Mouse (Mus musculus): ENCODE data around the gene Tbx21. TPM values are rescaled to one million over a fixed set of nuclear protein-coding genes. Genes with fewer than 3 reads are reported as not detected.

Gene Tbx21
- polyA plus RNA-seq, 1 experiment from 2014 or later: not detected

DNA sequence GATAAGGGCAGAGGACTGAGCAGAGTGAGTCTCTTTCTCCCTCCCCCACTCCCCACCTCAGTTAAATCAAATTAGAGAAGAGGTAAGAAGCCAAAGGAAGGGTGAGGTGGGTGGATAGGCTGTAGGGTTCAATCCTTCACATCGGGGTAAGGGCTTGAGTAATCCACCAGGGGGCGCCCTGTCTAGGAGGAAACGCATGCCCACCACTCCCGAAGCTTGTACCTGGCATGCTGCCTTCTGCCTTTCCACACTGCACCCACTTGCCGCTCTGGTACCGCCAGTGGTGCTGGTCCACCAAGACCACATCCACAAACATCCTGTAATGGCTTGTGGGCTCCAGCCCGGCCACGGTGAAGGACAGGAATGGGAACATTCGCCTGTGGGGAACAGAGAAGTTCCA is 13.4 kb downstream of the Tbx21 start:
- Histone ChIP-seq H3K36me3 (ENCODE audit: insufficient read depth, low read length) (no peaks in the 10 kb centered on the region), H3K4me2 (ENCODE audit: low read length) (no peak overlapping the region), H3K4me3 (replicated peaks; ENCODE audit: low read depth, low read length) (no peak overlapping the region), H3K9me3 (replicated peaks; ENCODE audit: low read length) (no peaks in the 10 kb centered on the region), H3K9ac (ENCODE audit: low read depth, low read length) (no peak overlapping the region), H3K27ac (no peak overlapping the region), H3K27me3 (ENCODE audit: insufficient read depth, low read length) (0 out of 2 replicates have a peak, but pooled peaks cover 4% of the 10 kb centered on the region), H3K4me1 (replicated peaks; ENCODE audit: insufficient read depth, low read length) (no peaks in the 10 kb centered on the region)
- TF ChIP-seq CTCF (IDR thresholded peaks at IDR 0.05; ENCODE audit: low read depth): peak; percentile 85
- no peak for ATAC-seq (replicated peaks; ENCODE audit: low FRiP score, low read depth)
- WGBS: 17% methylated on average over 9 of the region's 9 CpGs
- peak; percentile 81 for DNase-seq (ENCODE audit: low spot score)

- Histone ChIP-seq H3K9me3 (replicated peaks; ENCODE audit: low read length) (no peaks in the 10 kb centered on the region), H3K4me3 (replicated peaks; ENCODE audit: low read depth, low read length) (no peak overlapping the region), H3K4me1 (replicated peaks; ENCODE audit: insufficient read depth, low read length) (no peaks in the 10 kb centered on the region), H3K9ac (ENCODE audit: low read depth, low read length) (no peak overlapping the region), H3K36me3 (ENCODE audit: insufficient read depth, low read length) (no peaks in the 10 kb centered on the region), H3K27me3 (ENCODE audit: insufficient read depth, low read length) (0 out of 2 replicates have a peak, but pooled peaks cover 4% of the 10 kb centered on the region), H3K27ac (no peak overlapping the region), H3K4me2 (ENCODE audit: low read length) (peak overlapping the region; percentile 33; the same call in 1 of the 2 replicates)
- WGBS: 13% methylated on average over 18 of the region's 18 CpGs
- DNase-seq (ENCODE audit: low spot score): no peak
- ATAC-seq (replicated peaks; ENCODE audit: low FRiP score, low read depth): no peak
- no peak for TF ChIP-seq CTCF (IDR thresholded peaks at IDR 0.05; ENCODE audit: low read depth)
These were observed 16.3 kb downstream of the Tbx21 start for GRCm38 (mm10) chr11:97098791-97099190.

DNA sequence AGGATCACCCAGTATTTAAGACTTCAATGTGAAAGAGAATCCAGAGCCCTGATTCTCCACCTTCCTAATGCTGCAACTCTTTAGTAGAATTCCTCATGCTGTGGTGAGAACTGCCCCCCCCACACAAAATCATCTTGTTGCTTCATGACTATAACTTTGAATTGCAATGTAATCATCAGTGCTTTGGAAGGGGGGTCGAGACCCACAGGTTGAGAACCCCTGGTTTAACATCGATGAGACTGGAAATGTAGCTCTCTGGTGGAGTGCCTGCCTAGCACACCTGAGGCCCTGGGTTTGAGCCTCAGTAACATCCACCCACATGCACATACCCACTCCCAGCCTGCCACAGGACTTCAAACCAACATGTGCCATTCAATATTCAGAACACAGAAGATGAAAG is 20.5 kb downstream of the Tbx21 start:
- no peak for TF ChIP-seq CTCF (IDR thresholded peaks at IDR 0.05; ENCODE audit: low read depth)
- 0 out of 2 replicates have a peak, but pooled peaks cover 4% of the 10 kb centered on the region for H3K27me3 ChIP-seq (ENCODE audit: insufficient read depth, low read length)
- DNase-seq (ENCODE audit: low spot score) (no peak), ATAC-seq (replicated peaks; ENCODE audit: low FRiP score, low read depth) (no peak)
- H3K9me3 ChIP-seq (replicated peaks; ENCODE audit: low read length): no peaks in the 10 kb centered on the region
- no peak overlapping the region for H3K27ac ChIP-seq
- no peak overlapping the region for H3K4me2 ChIP-seq (ENCODE audit: low read length)
- no peaks in the 10 kb centered on the region for H3K36me3 ChIP-seq (ENCODE audit: insufficient read depth, low read length)
- no peak overlapping the region for H3K4me3 ChIP-seq (replicated peaks; ENCODE audit: low read depth, low read length)
- 59% methylated on average over 2 of the region's 2 CpGs for WGBS
- no peaks in the 10 kb centered on the region for H3K4me1 ChIP-seq (replicated peaks; ENCODE audit: insufficient read depth, low read length)
- no peak overlapping the region for H3K9ac ChIP-seq (ENCODE audit: low read depth, low read length)

DNA sequence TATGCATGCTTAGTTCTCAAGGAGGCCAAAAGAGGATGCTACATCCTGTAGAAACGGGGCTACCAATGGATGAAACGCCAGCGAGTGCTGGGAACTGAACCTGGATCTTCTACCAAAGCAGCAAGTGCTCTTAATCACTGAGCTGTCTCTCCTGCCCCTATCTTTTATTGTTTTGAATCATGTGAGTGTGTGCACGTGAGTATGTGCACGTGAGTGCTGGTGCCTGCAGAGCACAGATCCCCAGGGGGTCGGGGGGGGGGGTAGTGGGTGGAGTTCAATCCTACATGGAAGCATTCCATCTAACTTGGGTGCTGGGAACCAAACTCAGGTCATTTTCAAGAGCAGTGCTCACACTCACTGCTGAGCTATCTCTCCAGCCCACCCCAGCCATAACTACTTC is 28.8 kb downstream of the Tbx21 start:
- H3K27me3 ChIP-seq (ENCODE audit: insufficient read depth, low read length): 0 out of 2 replicates have a peak, but pooled peaks cover 3% of the 10 kb centered on the region
- no peaks in the 10 kb centered on the region for H3K36me3 ChIP-seq (ENCODE audit: insufficient read depth, low read length)
- no peak for ATAC-seq (replicated peaks; ENCODE audit: low FRiP score, low read depth)
- H3K9ac ChIP-seq (ENCODE audit: low read depth, low read length): no peak overlapping the region
- no peak for DNase-seq (ENCODE audit: low spot score)
- H3K27ac ChIP-seq: no peak overlapping the region
- no peaks in the 10 kb centered on the region for H3K9me3 ChIP-seq (replicated peaks; ENCODE audit: low read length)
- H3K4me2 ChIP-seq (ENCODE audit: low read length): no peak overlapping the region
- no peak overlapping the region for H3K4me3 ChIP-seq (replicated peaks; ENCODE audit: low read depth, low read length)
- no peak for TF ChIP-seq CTCF (IDR thresholded peaks at IDR 0.05; ENCODE audit: low read depth)
- peaks cover 3% of the 10 kb centered on the region; the same call in 1 of the 2 replicates for H3K4me1 ChIP-seq (replicated peaks; ENCODE audit: insufficient read depth, low read length)
- WGBS: 71% methylated on average over 6 of the region's 6 CpGs

DNA sequence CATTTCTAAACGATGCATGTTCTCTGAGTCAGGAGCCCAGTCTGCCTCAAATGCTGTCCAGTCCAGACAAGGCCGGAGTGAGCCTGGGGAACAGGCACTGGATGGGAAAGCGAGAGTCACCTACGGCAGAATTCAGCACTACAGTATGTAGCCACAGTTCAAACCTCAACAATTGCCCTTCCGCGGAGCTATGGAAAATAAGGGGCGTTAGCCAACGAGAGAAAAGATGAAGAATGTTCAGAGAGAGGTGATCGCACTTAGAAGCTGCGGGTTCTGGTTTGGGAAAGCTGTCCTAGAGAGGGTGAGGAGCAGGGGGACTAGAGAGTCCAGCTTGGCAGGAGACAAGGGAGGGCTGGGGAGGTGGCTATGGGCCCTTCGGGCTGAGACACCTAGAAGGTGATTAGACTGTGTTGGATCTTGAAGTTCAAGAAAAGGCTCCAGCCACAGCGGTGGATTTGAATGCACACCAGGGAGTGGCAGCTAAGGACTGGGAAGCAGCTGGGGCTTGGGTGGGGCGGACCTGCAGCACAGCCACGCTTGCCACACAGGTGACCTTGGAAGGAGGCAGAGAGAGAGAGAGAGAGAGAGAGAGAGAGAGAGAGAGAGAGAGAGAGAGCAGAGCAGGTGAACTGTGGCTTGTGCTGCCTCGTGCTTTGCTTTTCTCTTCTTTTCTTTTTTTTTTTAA is 30.2 kb downstream of the Tbx21 start:
- no peak overlapping the region for H3K4me2 ChIP-seq (ENCODE audit: low read length)
- DNase-seq (ENCODE audit: low spot score): no peak
- H3K27ac ChIP-seq: no peak overlapping the region
- H3K4me1 ChIP-seq (replicated peaks; ENCODE audit: insufficient read depth, low read length): peaks cover 3% of the 10 kb centered on the region; the same call in 1 of the 2 replicates
- no peak for ATAC-seq (replicated peaks; ENCODE audit: low FRiP score, low read depth)
- 0 out of 2 replicates have a peak, but pooled peaks cover 3% of the 10 kb centered on the region for H3K27me3 ChIP-seq (ENCODE audit: insufficient read depth, low read length)
- no peak overlapping the region for H3K4me3 ChIP-seq (replicated peaks; ENCODE audit: low read depth, low read length)
- WGBS: 84% methylated on average over 15 of the region's 15 CpGs
- no peak for TF ChIP-seq CTCF (IDR thresholded peaks at IDR 0.05; ENCODE audit: low read depth)
- no peaks in the 10 kb centered on the region for H3K36me3 ChIP-seq (ENCODE audit: insufficient read depth, low read length)
- H3K9ac ChIP-seq (ENCODE audit: low read depth, low read length): no peak overlapping the region
- H3K9me3 ChIP-seq (replicated peaks; ENCODE audit: low read length): no peaks in the 10 kb centered on the region

- DNase-seq (ENCODE audit: low spot score): peak; percentile 43
- no peak for TF ChIP-seq CTCF (IDR thresholded peaks at IDR 0.05; ENCODE audit: low read depth)
These were observed 31.6 kb downstream of the Tbx21 start for GRCm38 (mm10) chr11:97083401-97084140.

More at GRCm38 (mm10) chr11:97083401-97084140, 31.6 kb downstream of the Tbx21 start:
- Histone ChIP-seq H3K4me3 (replicated peaks; ENCODE audit: low read depth, low read length) (no peak overlapping the region), H3K4me2 (ENCODE audit: low read length) (peak overlapping the region; percentile 12; the same call in 1 of the 2 replicates), H3K27ac (no peak overlapping the region), H3K4me1 (replicated peaks; ENCODE audit: insufficient read depth, low read length) (peaks cover 3% of the 10 kb centered on the region; the same call in 1 of the 2 replicates), H3K36me3 (ENCODE audit: insufficient read depth, low read length) (no peaks in the 10 kb centered on the region), H3K9me3 (replicated peaks; ENCODE audit: low read length) (no peaks in the 10 kb centered on the region), H3K9ac (ENCODE audit: low read depth, low read length) (no peak overlapping the region), H3K27me3 (ENCODE audit: insufficient read depth, low read length) (0 out of 2 replicates have a peak, but pooled peaks cover 3% of the 10 kb centered on the region)
- no peak; the same call in 1 of the 2 replicates for ATAC-seq (replicated peaks; ENCODE audit: low FRiP score, low read depth)
- 13% methylated on average over 22 of the region's 22 CpGs for WGBS

Measured in kidney, postnatal 0 days (tissue).